Mouse (Mus musculus) neural tube, embryonic 15.5 days (tissue): ENCODE measurements at regions not wholly inside any gene's neighbourhood (a gene's known extent, or its start where the extent isn't known, plus 50 kb on each side); places are given as distances from the start of the nearest gene placed in this dataset.
A peak's percentile ranks its signal among the peaks of the same experiment; 100 is the strongest.

Source experiments
- ATAC-seq: fragments of 200-750 bp; cut with Nextera tagmentation; 2 replicates; pipeline ENCODE4 v1.8.0; 2017; ENCODE audit warnings: mild to moderate bottlenecking, moderate TSS enrichment, moderate library complexity; ENCODE audit not compliant: low FRiP score
- H3K27ac ChIP-seq: fragments of 300-500 bp; sonication (generic); replicated peaks from 2 replicates; pipeline ENCODE4 v1.5.1; 2015; ENCODE audit warnings: mild to moderate bottlenecking, inconsistent platforms
- H3K27me3 ChIP-seq: fragments of 300-500 bp; sonication (generic); replicated peaks from 2 replicates; pipeline ENCODE4 v1.6.1; 2015; ENCODE audit warnings: inconsistent platforms
- H3K36me3 ChIP-seq: fragments of 300-500 bp; sonication (generic); 2 replicates; pipeline ENCODE4 v1.6.1; 2015; ENCODE audit warnings: inconsistent platforms
- H3K4me1 ChIP-seq: fragments of 300-500 bp; sonication (generic); 2 replicates; pipeline ENCODE4 v1.6.1; 2015; ENCODE audit warnings: inconsistent platforms
- H3K4me2 ChIP-seq: fragments of 300-500 bp; sonication (generic); 2 replicates; pipeline ENCODE4 v1.6.1; 2015; ENCODE audit warnings: inconsistent platforms, mild to moderate bottlenecking, moderate library complexity
- H3K4me3 ChIP-seq: fragments of 300-500 bp; sonication (generic); replicated peaks from 2 replicates; pipeline ENCODE4 v1.5.1; 2015; ENCODE audit warnings: mild to moderate bottlenecking, inconsistent platforms
- H3K9ac ChIP-seq: fragments of 300-500 bp; sonication (generic); replicated peaks from 2 replicates; pipeline ENCODE4 v1.6.1; 2015; ENCODE audit warnings: mild to moderate bottlenecking, inconsistent platforms
- H3K9me3 ChIP-seq: fragments of 300-500 bp; sonication (generic); replicated peaks from 2 replicates; pipeline ENCODE4 v1.6.1; 2016; ENCODE audit warnings: inconsistent platforms
- WGBS: fragments of 180-500 bp; shearing (Covaris S2); methylation state at CpG from one replicate; pipeline ENCODE4 v1.1.7; 2015; ENCODE audit warnings: mixed read lengths; 5-methylcytosine and 5-hydroxymethylcytosine counted together

GRCm38 (mm10) chr3:130935302-130935925 is 174.9 kb upstream of the Lef1 start:
- Histone ChIP-seq H3K9ac (no peak overlapping the region), H3K27ac (no peak overlapping the region), H3K4me3 (no peak overlapping the region), H3K4me1 (0 out of 2 replicates have a peak, but pooled peaks cover 4% of the 10 kb centered on the region), H3K4me2 (no peak overlapping the region), H3K9me3 (no peaks in the 10 kb centered on the region), H3K27me3 (no peaks in the 10 kb centered on the region), H3K36me3 (no peaks in the 10 kb centered on the region)
- ATAC-seq = no peak
- 66% methylated on average over 8 of the region's 8 CpGs for WGBS

- 81% methylated on average over 6 of the region's 6 CpGs for WGBS
- H3K27me3 ChIP-seq = no peaks in the 10 kb centered on the region
- no peaks in the 10 kb centered on the region for H3K36me3 ChIP-seq
- 0 out of 2 replicates have a peak, but pooled peaks cover 4% of the 10 kb centered on the region for H3K4me1 ChIP-seq
- ATAC-seq = no peak
- H3K4me2 ChIP-seq = no peak overlapping the region
- H3K9me3 ChIP-seq = no peaks in the 10 kb centered on the region
- H3K9ac ChIP-seq = no peak overlapping the region
- H3K4me3 ChIP-seq = no peak overlapping the region
- H3K27ac ChIP-seq = no peak overlapping the region
Measured at GRCm38 (mm10) chr3:130932723-130933122, 177.5 kb upstream of the Lef1 start.

- Histone ChIP-seq H3K27ac (no peak overlapping the region), H3K4me1 (0 out of 2 replicates have a peak, but pooled peaks cover 4% of the 10 kb centered on the region), H3K27me3 (no peaks in the 10 kb centered on the region), H3K36me3 (no peaks in the 10 kb centered on the region), H3K9me3 (no peaks in the 10 kb centered on the region), H3K9ac (no peak overlapping the region), H3K4me2 (no peak overlapping the region), H3K4me3 (no peak overlapping the region)
- WGBS = 94% methylated on average over 5 of the region's 5 CpGs
- ATAC-seq = no peak
Measured at GRCm38 (mm10) chr3:130932226-130932625, 178.0 kb upstream of the Lef1 start.

- Histone ChIP-seq H3K4me1 (peaks cover 12% of the 10 kb centered on the region), H3K27me3 (peaks cover 5% of the 10 kb centered on the region; the same call in 1 of the 2 replicates), H3K4me2 (no peak overlapping the region), H3K9ac (no peak overlapping the region), H3K9me3 (no peaks in the 10 kb centered on the region), H3K4me3 (no peak overlapping the region), H3K27ac (no peak overlapping the region), H3K36me3 (no peaks in the 10 kb centered on the region)
- 55% methylated on average over 5 of the region's 5 CpGs for WGBS
- ATAC-seq = no peak
Measured at GRCm38 (mm10) chr3:130925000-130925399, 185.3 kb upstream of the Lef1 start.

DNA sequence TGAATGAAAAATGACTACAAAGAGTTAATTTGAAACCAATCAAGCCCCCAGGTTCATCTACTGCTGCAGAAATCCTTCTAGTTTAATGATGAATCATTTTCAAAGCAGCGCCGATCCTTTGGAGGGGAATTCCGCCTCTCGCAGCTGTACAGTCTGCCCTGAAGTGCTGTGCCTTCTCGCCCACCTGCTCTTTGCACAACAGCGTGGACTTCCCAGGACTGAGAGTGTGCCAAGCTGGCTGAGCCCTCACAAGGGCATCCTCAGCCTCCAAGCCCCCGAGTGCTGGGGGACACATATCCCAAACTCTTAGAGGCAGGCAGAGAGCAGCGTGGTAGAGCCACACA is 186.7 kb upstream of the Lef1 start:
- Histone ChIP-seq H3K9me3 (no peaks in the 10 kb centered on the region), H3K4me3 (no peak overlapping the region), H3K27me3 (peaks cover 5% of the 10 kb centered on the region; the same call in 1 of the 2 replicates), H3K36me3 (no peaks in the 10 kb centered on the region), H3K4me1 (peaks cover 12% of the 10 kb centered on the region), H3K9ac (no peak overlapping the region), H3K4me2 (peak overlapping the region; percentile 41), H3K27ac (0 out of 2 replicates have a peak overlapping the region, but pooled peaks have one; percentile 9)
- no peak for ATAC-seq
- 38% methylated on average over 8 of the region's 8 CpGs for WGBS

DNA sequence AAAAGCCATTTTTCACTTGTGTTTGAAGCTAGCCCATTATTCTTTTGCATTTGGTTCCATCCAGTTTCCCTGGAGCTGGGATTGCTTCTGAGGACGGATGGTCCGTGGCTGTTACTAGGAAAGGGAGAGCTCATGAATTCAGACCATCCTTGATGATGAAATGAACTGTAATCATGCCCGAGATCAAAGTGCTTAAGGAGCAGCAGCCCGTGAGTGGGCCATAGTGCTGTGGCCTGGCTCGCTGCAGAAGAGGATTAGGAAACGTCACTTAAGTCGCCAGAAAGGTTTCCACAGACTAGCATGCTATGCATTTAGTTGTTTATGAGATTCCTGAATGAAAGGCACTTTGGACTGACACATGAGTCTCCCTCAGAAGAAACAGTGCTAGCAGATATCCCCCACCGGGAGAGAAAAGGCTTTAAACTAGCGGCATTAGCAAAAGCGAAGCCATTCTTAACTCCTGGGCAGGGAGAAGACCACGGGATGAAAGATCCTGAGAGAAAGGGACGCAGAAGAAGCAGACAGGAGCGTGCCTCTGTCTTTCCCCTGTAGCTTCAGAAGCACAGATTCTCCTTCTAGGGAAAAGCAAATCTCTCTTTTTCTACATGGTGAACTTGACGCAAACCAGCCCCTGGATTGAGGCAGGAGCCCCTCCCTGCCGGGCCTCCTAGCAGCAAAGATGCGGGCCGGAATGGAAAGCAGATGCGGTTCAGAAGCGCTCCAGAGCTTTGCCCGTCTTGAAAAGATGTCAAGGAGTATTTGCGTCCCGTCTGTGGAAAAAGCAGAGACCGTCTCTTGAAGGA is 187.3 kb upstream of the Lef1 start:
- ATAC-seq = no peak
- Histone ChIP-seq H3K27ac (0 out of 2 replicates have a peak overlapping the region, but pooled peaks have one; percentile 9), H3K27me3 (peaks cover 5% of the 10 kb centered on the region; the same call in 1 of the 2 replicates), H3K9ac (no peak overlapping the region), H3K9me3 (no peaks in the 10 kb centered on the region), H3K36me3 (no peaks in the 10 kb centered on the region), H3K4me1 (peaks cover 12% of the 10 kb centered on the region), H3K4me3 (no peak overlapping the region), H3K4me2 (peak overlapping the region; percentile 41)
- 24% methylated on average over 23 of the region's 23 CpGs for WGBS

DNA sequence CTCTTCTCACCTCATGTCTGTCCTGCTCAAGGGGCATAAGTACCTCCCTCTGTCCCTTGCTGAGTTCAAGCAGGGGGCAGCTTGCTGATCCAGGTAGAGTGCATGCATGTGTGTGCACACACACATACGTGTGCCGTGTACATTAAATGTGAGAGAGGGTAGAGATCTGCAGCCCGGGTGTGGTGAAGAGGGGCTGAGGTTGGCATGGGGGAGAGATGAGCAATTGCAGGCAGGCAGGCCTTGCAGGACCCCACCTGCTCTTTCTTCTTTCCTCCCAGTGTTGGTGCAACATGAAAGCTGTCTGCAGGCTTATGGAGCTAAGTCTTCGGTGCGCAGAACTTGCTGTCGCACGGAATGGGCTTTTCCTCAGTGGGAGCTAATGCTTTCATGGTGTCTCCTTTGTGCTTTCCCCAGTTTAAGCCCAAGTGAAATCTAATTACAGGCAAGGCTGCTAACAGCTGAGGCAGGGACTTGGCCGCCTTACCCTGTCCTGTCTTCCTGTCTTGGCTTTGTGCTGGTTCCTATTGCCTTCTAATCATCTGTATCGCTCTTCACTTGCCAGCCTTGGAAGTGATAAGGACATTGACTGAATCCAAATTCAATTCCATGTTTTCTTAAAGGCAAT is 188.5 kb upstream of the Lef1 start:
- Histone ChIP-seq H3K36me3 (no peaks in the 10 kb centered on the region), H3K4me3 (no peak overlapping the region), H3K9me3 (no peaks in the 10 kb centered on the region), H3K27me3 (peaks cover 5% of the 10 kb centered on the region; the same call in 1 of the 2 replicates), H3K4me2 (no peak overlapping the region), H3K4me1 (peaks cover 12% of the 10 kb centered on the region), H3K27ac (no peak overlapping the region), H3K9ac (no peak overlapping the region)
- 83% methylated on average over 9 of the region's 9 CpGs for WGBS
- no peak for ATAC-seq

- Histone ChIP-seq H3K4me2 (no peak overlapping the region), H3K36me3 (no peaks in the 10 kb centered on the region), H3K4me1 (0 out of 2 replicates have a peak, but pooled peaks cover 4% of the 10 kb centered on the region), H3K4me3 (no peak overlapping the region), H3K27me3 (no peaks in the 10 kb centered on the region), H3K9me3 (no peaks in the 10 kb centered on the region), H3K9ac (no peak overlapping the region), H3K27ac (no peak overlapping the region)
- no peak for ATAC-seq
- 77% methylated on average over 7 of the region's 7 CpGs for WGBS
Measured at GRCm38 (mm10) chr3:130913812-130914211, 183.6 kb upstream of the Rpl34 start.

DNA sequence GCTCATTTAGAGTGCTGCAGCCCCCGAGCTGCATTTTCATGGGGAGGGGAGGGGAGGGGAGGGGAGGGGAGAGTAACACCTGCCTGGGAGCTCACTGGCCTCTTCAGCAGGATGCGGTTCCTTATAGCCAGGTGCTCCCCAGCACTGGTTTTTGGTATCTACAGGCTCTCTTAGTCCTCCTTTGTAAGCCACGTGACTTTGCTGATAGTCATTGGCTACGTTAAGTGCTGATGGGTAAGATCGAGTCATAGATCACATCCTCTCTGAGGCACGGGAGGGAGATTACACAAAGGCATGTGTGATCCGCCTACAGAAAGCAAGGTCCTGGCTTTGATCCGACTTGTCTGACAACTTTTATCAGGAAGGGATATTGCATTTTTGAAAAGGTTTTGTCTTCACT is 174.9 kb upstream of the Rpl34 start:
- no peaks in the 10 kb centered on the region for H3K9me3 ChIP-seq
- no peaks in the 10 kb centered on the region for H3K4me1 ChIP-seq
- no peak overlapping the region for H3K27ac ChIP-seq
- H3K36me3 ChIP-seq = no peaks in the 10 kb centered on the region
- no peak overlapping the region for H3K4me2 ChIP-seq
- no peaks in the 10 kb centered on the region for H3K27me3 ChIP-seq
- H3K4me3 ChIP-seq = no peak overlapping the region
- no peak overlapping the region for H3K9ac ChIP-seq
- 70% methylated on average over 7 of the region's 8 CpGs for WGBS
- no peak for ATAC-seq

- Histone ChIP-seq H3K27me3 (no peaks in the 10 kb centered on the region), H3K27ac (no peak overlapping the region), H3K36me3 (no peaks in the 10 kb centered on the region), H3K4me2 (no peak overlapping the region), H3K4me3 (no peak overlapping the region), H3K9ac (no peak overlapping the region), H3K9me3 (no peaks in the 10 kb centered on the region), H3K4me1 (no peaks in the 10 kb centered on the region)
- no peak for ATAC-seq
- WGBS = 85% methylated on average over 7 of the region's 7 CpGs
Measured at GRCm38 (mm10) chr3:130903329-130903728, 173.1 kb upstream of the Rpl34 start.

DNA sequence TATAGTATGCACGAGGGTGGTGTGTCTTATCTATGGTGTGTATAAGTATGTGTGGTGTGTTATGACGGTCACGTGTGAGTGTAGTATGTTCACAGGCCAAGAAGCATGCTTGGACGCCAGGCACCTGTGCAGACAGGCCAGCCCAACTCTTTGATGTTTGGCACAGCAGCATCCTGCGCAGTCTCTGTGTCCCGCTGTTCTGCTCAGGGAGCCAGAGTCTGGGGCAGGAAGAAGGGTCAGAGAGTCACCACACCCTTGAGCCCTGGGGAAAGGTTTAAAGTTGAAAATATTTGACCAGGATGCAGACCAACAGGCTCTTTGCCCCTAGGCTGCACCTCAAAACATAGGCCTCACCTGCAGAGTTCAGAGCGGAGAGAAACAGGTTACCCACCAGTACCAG is 172.2 kb upstream of the Rpl34 start:
- no peaks in the 10 kb centered on the region for H3K27me3 ChIP-seq
- H3K9me3 ChIP-seq = no peaks in the 10 kb centered on the region
- H3K27ac ChIP-seq = no peak overlapping the region
- H3K36me3 ChIP-seq = no peaks in the 10 kb centered on the region
- H3K4me2 ChIP-seq = no peak overlapping the region
- 91% methylated on average over 7 of the region's 7 CpGs for WGBS
- no peaks in the 10 kb centered on the region for H3K4me1 ChIP-seq
- H3K9ac ChIP-seq = no peak overlapping the region
- H3K4me3 ChIP-seq = no peak overlapping the region
- ATAC-seq = no peak

DNA sequence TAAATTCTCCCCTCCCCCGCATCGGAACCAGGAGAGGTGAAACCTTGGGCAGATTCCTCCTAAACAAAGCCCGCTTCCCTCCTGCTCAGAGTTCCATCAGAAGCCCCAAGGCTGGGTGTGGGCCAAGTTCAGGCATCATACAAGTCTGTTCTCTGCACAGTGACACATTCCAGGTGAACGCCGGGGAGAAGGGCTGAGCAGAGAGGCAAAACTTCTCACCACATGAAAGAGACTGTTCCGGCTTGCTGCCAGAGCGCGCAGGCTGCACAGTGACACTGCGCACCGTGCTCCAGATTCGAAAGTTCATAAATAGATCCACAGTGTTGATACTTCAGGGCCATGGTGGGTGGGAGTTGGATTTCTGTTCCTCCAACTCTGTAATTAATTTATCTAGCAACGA is 171.1 kb upstream of the Rpl34 start:
- 90% methylated on average over 12 of the region's 12 CpGs for WGBS
- ATAC-seq = no peak
- H3K9me3 ChIP-seq = no peaks in the 10 kb centered on the region
- H3K27ac ChIP-seq = no peak overlapping the region
- H3K9ac ChIP-seq = no peak overlapping the region
- H3K36me3 ChIP-seq = no peaks in the 10 kb centered on the region
- no peak overlapping the region for H3K4me3 ChIP-seq
- H3K4me1 ChIP-seq = no peaks in the 10 kb centered on the region
- H3K4me2 ChIP-seq = no peak overlapping the region
- H3K27me3 ChIP-seq = no peaks in the 10 kb centered on the region
